Mouse (Mus musculus) retina, embryonic 14.5 days (tissue): ENCODE results near the gene Rbfox3.

Experiments used
- DNase-seq: peaks from one replicate; pipeline ENCODE4 v3.0.0-alpha.2; 2015; ENCODE audit warnings: low spot score

Gene Rbfox3

DNA sequence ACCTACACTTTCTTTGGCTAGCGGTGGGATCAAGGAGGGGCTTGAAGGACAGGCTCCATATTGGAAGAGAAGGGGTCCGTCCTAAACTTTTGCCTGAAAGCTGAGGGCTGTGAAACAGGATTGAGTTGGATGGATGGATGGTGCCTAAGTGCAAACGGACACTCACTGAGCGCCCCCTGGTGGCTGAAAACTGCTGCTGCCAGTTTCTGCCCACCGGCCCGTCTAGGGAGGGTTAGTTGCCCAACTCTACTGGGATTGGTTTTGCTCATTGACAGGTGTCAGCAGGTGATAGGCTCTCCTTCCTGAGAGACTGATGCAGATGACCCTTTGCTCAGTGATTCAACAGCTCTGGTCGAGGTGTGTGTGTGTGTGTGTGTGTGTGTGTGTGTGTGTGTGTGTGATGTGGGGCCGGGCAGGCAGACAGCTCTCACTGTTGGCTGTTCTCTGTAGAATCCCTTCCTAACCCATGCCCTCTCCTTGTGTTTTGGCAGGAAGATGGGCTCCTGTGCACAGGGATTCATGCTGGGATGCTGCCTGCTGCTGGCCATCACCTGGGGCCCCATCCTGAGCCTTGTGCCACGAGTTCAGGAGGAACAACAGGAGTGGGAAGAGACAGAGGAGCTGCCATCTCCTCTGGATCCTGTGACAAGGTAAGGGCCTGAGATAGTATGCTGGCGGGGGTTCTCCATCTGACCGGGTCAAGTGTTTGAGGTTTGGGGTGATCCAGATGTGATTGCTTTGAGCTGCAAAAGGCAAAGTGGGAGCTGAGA is 468.0 kb downstream of the Rbfox3 start:
- DNase-seq = peak; percentile 81

DNA sequence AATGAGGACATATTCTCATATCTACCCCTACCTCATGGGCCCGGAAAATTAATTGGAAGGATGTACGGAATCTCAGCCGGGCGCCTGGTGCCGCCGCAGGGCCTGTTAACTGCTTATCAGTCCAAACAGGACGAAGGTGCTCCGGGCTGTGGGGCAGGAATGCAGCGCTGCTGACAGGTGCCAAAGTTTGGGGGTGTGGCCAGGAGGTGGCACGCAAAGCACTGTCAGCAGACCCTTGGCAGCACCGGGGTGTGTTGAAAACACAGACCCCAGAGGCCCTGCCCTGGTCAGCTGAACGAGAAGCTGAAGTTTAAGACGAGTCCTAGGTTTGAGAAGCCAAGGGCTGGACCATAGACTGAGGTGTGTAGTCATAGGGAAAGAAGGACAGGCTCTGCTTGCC is 468.7 kb downstream of the Rbfox3 start:
- DNase-seq = no peak
